Mouse (Mus musculus) midbrain, embryonic 13.5 days (tissue): Measurements from ENCODE around the gene Cnot11. TPM values are rescaled to one million over a fixed set of nuclear protein-coding genes. Genes with fewer than 3 reads are reported as not detected.

Experiments used
- ATAC-seq: fragments of 200-750 bp; cut with Nextera tagmentation; 2 replicates; pipeline ENCODE4 v1.8.0; 2017; ENCODE audit warnings: mild to moderate bottlenecking, moderate TSS enrichment, moderate library complexity
- H3K27ac ChIP-seq: fragments of 300-500 bp; sonication (generic); 2 replicates; pipeline ENCODE4 v1.5.1; 2015; ENCODE audit warnings: inconsistent platforms, mild to moderate bottlenecking, moderate library complexity
- H3K27me3 ChIP-seq: fragments of 300-500 bp; sonication (generic); 2 replicates; pipeline ENCODE4 v1.6.1; 2015; ENCODE audit warnings: mild to moderate bottlenecking, inconsistent platforms
- H3K36me3 ChIP-seq: fragments of 300-500 bp; sonication (generic); 2 replicates; pipeline ENCODE4 v1.6.1; 2015; ENCODE audit warnings: mild to moderate bottlenecking, inconsistent platforms
- H3K4me1 ChIP-seq: fragments of 300-500 bp; sonication (generic); replicated peaks from 2 replicates; pipeline ENCODE4 v1.6.1; 2015; ENCODE audit warnings: inconsistent platforms
- H3K4me2 ChIP-seq: fragments of 300-500 bp; sonication (generic); replicated peaks from 2 replicates; pipeline ENCODE4 v1.6.1; 2015; ENCODE audit warnings: moderate library complexity, mild to moderate bottlenecking, inconsistent platforms
- H3K4me3 ChIP-seq: fragments of 300-500 bp; sonication (generic); replicated peaks from 2 replicates; pipeline ENCODE4 v1.5.1; 2015; ENCODE audit warnings: mild to moderate bottlenecking, inconsistent platforms
- H3K9ac ChIP-seq: fragments of 300-500 bp; sonication (generic); replicated peaks from 2 replicates; pipeline ENCODE4 v1.6.1; 2015; ENCODE audit warnings: mild to moderate bottlenecking, inconsistent platforms
- H3K9me3 ChIP-seq: fragments of 300-500 bp; sonication (generic); 2 replicates; pipeline ENCODE4 v1.6.1; 2016; ENCODE audit warnings: mild to moderate bottlenecking, inconsistent platforms
- WGBS: fragments of 180-500 bp; shearing (Covaris S2); methylation state at CpG from one replicate; pipeline ENCODE4 v1.1.7; 2015; 5-methylcytosine and 5-hydroxymethylcytosine counted together
- polyA plus RNA-seq: library from polyadenylated mRNA; unstranded; fragments of >200 nt; fragmentation: Nextera tagmentation; extraction: Ambion mirVana; gene quantifications from 2 replicates; pipeline ENCODE4 v1.2.1, GENCODE M21; 2015

Gene Cnot11
- polyA plus RNA-seq, 1 experiment from 2014 or later = 16.4 TPM

DNA sequence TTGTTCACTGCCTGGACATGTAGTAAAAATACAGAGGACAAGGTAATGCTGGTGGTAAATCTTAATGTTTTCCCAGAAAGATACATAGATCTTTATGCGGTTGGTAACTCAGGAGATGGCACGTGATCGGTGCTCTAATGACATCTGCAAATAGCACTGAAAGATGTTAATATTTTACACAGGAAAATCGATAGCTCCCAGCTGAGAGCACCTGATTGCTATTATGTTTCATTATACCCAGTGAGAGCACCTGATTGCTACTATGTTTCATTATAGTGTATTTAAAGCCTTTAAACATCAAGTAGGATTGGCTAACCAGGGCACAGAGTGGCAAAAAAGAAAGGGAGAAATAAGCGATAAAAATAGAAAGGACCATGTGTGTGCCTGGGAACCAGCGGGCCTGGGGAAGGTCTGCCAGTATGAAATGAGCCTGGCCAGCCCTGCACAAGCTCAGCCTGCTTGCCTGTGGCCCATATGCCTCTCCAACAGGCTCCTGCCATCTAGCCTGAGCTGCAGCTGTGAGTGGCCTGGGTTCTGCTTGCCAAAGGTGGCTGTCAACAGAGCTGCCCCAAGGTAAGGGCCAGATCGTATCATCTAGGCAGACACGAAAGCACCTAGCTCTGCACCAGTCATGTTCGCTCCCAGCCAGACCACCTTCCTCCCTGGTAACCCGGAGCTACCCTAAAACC, 19.3 kb upstream of the Cnot11 start:
- Histone ChIP-seq H3K4me3 (no peak overlapping the region), H3K36me3 (no peaks in the 10 kb centered on the region), H3K27ac (no peak overlapping the region; the same call in 1 of the 2 replicates), H3K4me1 (no peaks in the 10 kb centered on the region), H3K9me3 (no peaks in the 10 kb centered on the region), H3K9ac (no peak overlapping the region), H3K27me3 (no peaks in the 10 kb centered on the region), H3K4me2 (no peak overlapping the region)
- no peak for ATAC-seq
- WGBS = 88% methylated on average over 10 of the region's 10 CpGs

GRCm38 (mm10) chr1:39521326-39521725, 13.5 kb upstream of the Cnot11 start:
- Histone ChIP-seq H3K36me3 (no peaks in the 10 kb centered on the region), H3K9me3 (no peaks in the 10 kb centered on the region), H3K27ac (no peak overlapping the region), H3K9ac (no peak overlapping the region), H3K4me1 (no peaks in the 10 kb centered on the region), H3K27me3 (no peaks in the 10 kb centered on the region), H3K4me3 (no peak overlapping the region), H3K4me2 (no peak overlapping the region)
- ATAC-seq = no peak
- 91% methylated on average over 7 of the region's 7 CpGs for WGBS

GRCm38 (mm10) chr1:39522519-39522918, 12.3 kb upstream of the Cnot11 start:
- Histone ChIP-seq H3K4me3 (no peak overlapping the region), H3K27me3 (no peaks in the 10 kb centered on the region), H3K36me3 (no peaks in the 10 kb centered on the region), H3K27ac (no peak overlapping the region), H3K4me2 (no peak overlapping the region), H3K9ac (no peak overlapping the region), H3K9me3 (no peaks in the 10 kb centered on the region), H3K4me1 (no peaks in the 10 kb centered on the region)
- WGBS = 28% methylated on average over 5 of the region's 5 CpGs
- no peak; the same call in 1 of the 2 replicates for ATAC-seq

DNA sequence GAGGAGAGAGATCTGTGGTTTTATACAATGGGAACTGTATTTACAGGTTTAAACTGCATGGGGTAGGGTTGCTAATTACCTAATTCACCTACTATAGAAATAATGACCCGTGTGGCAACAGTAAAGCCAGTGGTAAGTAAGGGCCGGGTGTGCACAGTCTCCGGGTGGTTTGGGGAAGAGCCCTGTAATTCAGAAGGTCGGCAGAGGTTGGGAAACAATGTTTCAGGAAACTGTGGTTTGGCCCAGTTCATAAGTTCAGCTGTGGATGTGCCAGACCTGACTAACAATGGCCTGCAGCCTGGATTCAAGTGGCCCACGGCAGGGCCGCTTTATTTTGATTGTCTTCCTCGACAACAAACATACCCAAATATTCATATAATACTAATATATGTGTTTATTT, 9.0 kb upstream of the Cnot11 start:
- no peaks in the 10 kb centered on the region for H3K4me1 ChIP-seq
- no peak for ATAC-seq
- no peak overlapping the region for H3K4me3 ChIP-seq
- no peak overlapping the region for H3K4me2 ChIP-seq
- WGBS = 79% methylated on average over 7 of the region's 7 CpGs
- H3K9me3 ChIP-seq = no peaks in the 10 kb centered on the region
- no peaks in the 10 kb centered on the region for H3K36me3 ChIP-seq
- H3K9ac ChIP-seq = no peak overlapping the region
- no peak overlapping the region for H3K27ac ChIP-seq
- no peaks in the 10 kb centered on the region for H3K27me3 ChIP-seq

- no peak overlapping the region for H3K4me3 ChIP-seq
- H3K9me3 ChIP-seq = no peaks in the 10 kb centered on the region
- no peaks in the 10 kb centered on the region for H3K27me3 ChIP-seq
- H3K4me1 ChIP-seq = no peaks in the 10 kb centered on the region
- H3K27ac ChIP-seq = no peak overlapping the region
- no peak overlapping the region for H3K4me2 ChIP-seq
- H3K36me3 ChIP-seq = no peaks in the 10 kb centered on the region
- no peak for ATAC-seq
- no peak overlapping the region for H3K9ac ChIP-seq
- 80% methylated on average over 9 of the region's 9 CpGs for WGBS
Observed at GRCm38 (mm10) chr1:39526371-39527167, 8.2 kb upstream of the Cnot11 start.

GRCm38 (mm10) chr1:39527432-39527831, 7.4 kb upstream of the Cnot11 start:
- Histone ChIP-seq H3K4me2 (no peak overlapping the region), H3K9ac (no peak overlapping the region), H3K27ac (no peak overlapping the region), H3K9me3 (no peaks in the 10 kb centered on the region), H3K36me3 (no peaks in the 10 kb centered on the region), H3K4me3 (no peak overlapping the region), H3K27me3 (no peaks in the 10 kb centered on the region), H3K4me1 (no peaks in the 10 kb centered on the region)
- WGBS = 10% methylated on average over 7 of the region's 7 CpGs
- no peak for ATAC-seq

- Histone ChIP-seq H3K9me3 (no peaks in the 10 kb centered on the region), H3K4me1 (no peaks in the 10 kb centered on the region), H3K4me2 (no peak overlapping the region), H3K27ac (no peak overlapping the region), H3K27me3 (no peaks in the 10 kb centered on the region), H3K4me3 (no peak overlapping the region), H3K36me3 (no peaks in the 10 kb centered on the region), H3K9ac (no peak overlapping the region)
- 56% methylated on average over 6 of the region's 6 CpGs for WGBS
- no peak for ATAC-seq
Observed at GRCm38 (mm10) chr1:39528319-39528718, 6.5 kb upstream of the Cnot11 start.

GRCm38 (mm10) chr1:39530258-39530943, 4.4 kb upstream of the Cnot11 start:
- Histone ChIP-seq H3K4me1 (peaks cover 4% of the 10 kb centered on the region; the same call in 1 of the 2 replicates), H3K4me3 (no peak overlapping the region), H3K36me3 (no peaks in the 10 kb centered on the region), H3K9ac (no peak overlapping the region), H3K27ac (no peak overlapping the region), H3K9me3 (no peaks in the 10 kb centered on the region), H3K4me2 (no peak overlapping the region), H3K27me3 (no peaks in the 10 kb centered on the region)
- 37% methylated on average over 13 of the region's 13 CpGs for WGBS
- ATAC-seq = no peak

GRCm38 (mm10) chr1:39531036-39531435, 3.8 kb upstream of the Cnot11 start:
- ATAC-seq = no peak
- H3K27ac ChIP-seq = no peak overlapping the region
- WGBS = 63% methylated on average over 4 of the region's 4 CpGs
- H3K4me1 ChIP-seq = peaks cover 4% of the 10 kb centered on the region; the same call in 1 of the 2 replicates
- H3K36me3 ChIP-seq = no peaks in the 10 kb centered on the region
- no peaks in the 10 kb centered on the region for H3K27me3 ChIP-seq
- no peak overlapping the region for H3K4me2 ChIP-seq
- no peak overlapping the region for H3K4me3 ChIP-seq
- H3K9me3 ChIP-seq = no peaks in the 10 kb centered on the region
- no peak overlapping the region for H3K9ac ChIP-seq

DNA sequence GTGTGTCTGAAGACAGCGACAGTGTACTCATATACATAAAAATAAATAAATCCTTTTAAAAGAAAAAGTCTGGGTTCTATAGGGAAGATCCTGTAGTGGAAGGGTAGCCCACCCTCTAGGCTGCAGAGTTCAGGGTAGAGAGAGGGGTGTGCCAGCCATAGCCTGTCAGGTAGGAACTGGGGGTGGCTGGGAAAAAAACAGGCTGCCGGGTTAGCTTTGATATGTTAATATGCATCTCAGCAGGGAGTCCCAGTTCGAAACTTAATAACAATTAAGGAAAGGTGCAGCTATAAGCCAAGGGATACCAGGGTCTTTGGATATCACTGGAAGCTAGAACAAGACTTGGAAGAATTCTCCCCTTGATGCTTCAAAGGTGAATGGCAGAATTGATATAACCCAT, 875 bp upstream of the Cnot11 start:
- H3K27me3 ChIP-seq = no peaks in the 10 kb centered on the region
- WGBS = 37% methylated on average over 3 of the region's 3 CpGs
- no peak overlapping the region for H3K9ac ChIP-seq
- peaks cover 24% of the 10 kb centered on the region for H3K4me1 ChIP-seq
- no peak overlapping the region for H3K4me3 ChIP-seq
- H3K27ac ChIP-seq = no peak overlapping the region
- ATAC-seq = no peak
- no peak overlapping the region for H3K4me2 ChIP-seq
- no peaks in the 10 kb centered on the region for H3K9me3 ChIP-seq
- H3K36me3 ChIP-seq = peaks cover 10% of the 10 kb centered on the region

- under 1% methylated on average over 81 of the region's 100 CpGs for WGBS
- peaks cover 24% of the 10 kb centered on the region for H3K4me1 ChIP-seq
Observed at GRCm38 (mm10) chr1:39535515-39536311, 921 bp downstream of the Cnot11 start.

More at GRCm38 (mm10) chr1:39535515-39536311, 921 bp downstream of the Cnot11 start:
- H3K9ac ChIP-seq = peak overlapping the region; percentile 88
- peak overlapping the region; percentile 83 for H3K4me3 ChIP-seq
- no peaks in the 10 kb centered on the region for H3K9me3 ChIP-seq
- H3K27me3 ChIP-seq = no peaks in the 10 kb centered on the region
- peak overlapping the region; percentile 75 for H3K4me2 ChIP-seq
- H3K36me3 ChIP-seq = peaks cover 28% of the 10 kb centered on the region
- peak; percentile 93 for ATAC-seq
- peak overlapping the region; percentile 94 for H3K27ac ChIP-seq
